ENCODE assay signal across 39 mouse cellular contexts in the genomic region with DNA sequence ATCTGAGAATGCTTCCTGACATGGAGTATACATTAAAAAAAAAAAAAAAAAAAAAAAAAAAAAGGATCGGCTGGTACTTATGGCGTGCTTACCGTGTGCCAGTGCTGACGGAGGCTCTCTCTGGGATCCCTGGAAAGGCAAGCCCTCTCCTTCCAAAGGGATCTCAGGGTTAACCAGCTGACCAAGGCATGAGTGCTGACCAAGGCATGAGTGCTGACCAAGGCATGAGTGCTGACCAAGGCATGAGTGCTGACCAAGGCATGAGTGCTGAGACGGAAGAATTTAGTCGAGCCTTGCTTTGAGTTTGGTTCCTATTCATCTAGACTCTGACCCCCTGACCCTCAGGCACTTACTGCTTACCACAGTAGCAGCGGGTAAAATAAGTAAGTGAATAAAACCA. TPM values are rescaled to one million over a fixed set of nuclear protein-coding genes. Genes with fewer than 3 reads are reported as not detected.
"Had no signal": no experiment of that assay in that cellular context is flagged by ENCODE, and none has a peak within 500 bp of the region (broad histone marks: within the 10 kb centered on the region; RNA-seq: fewer than 3 reads in every experiment).

No protein-coding gene starts in this region.

- H3K9me3 ChIP-seq: heart, embryonic 13.5 days; heart, embryonic 15.5 days; hindbrain, embryonic 13.5 days; hindbrain, embryonic 15.5 days; limb, embryonic 10.5 days; limb, embryonic 12.5 days; liver, embryonic 13.5 days had no signal

- H3K4me3 ChIP-seq: liver, embryonic 13.5 days had no signal

- H3K27me3 ChIP-seq: heart, embryonic 15.5 days; hindbrain, embryonic 15.5 days had no signal

- DNase-seq: gastrocnemius, adult 2 months; gastrocnemius, postnatal 10 days; gastrocnemius, postnatal 25 days; heart, adult 11 months; heart, adult 2 months; heart, postnatal 14 days; heart, postnatal 36 days; kidney, adult 18-20 months; kidney, adult 9 months; kidney, postnatal 10 days; kidney, postnatal 25 days; layer of hippocampus, adult 9-11 months; layer of hippocampus, postnatal 36 days; liver; liver, embryonic 13.5 days had no signal

- H3K9ac ChIP-seq: limb, embryonic 12.5 days; liver, embryonic 13.5 days had no signal

- H3K36me3 ChIP-seq: heart, embryonic 13.5 days; heart, embryonic 15.5 days; hindbrain, embryonic 13.5 days; hindbrain, embryonic 15.5 days; limb, embryonic 10.5 days; limb, embryonic 12.5 days; liver, embryonic 13.5 days had no signal

- H3K27ac ChIP-seq: hindbrain, embryonic 13.5 days; limb, embryonic 10.5 days; limb, embryonic 12.5 days; liver, embryonic 13.5 days had no signal

RNA-seq across cellular contexts. Expression of gene Atp6v1e2, which starts 9.0 kb away (rescaled TPM):
- total RNA-seq: gastrocnemius, adult 2 months; gastrocnemius, postnatal 10 days; gastrocnemius, postnatal 25 days; gastrocnemius, postnatal 4 days; heart, adult 2 months; heart, postnatal 14 days; heart, postnatal 36 days; hematopoietic stem cell, adult 5-6 weeks; hindbrain, postnatal 0 days; layer of hippocampus, adult 18-20 months; layer of hippocampus, adult 8-10 months; layer of hippocampus, postnatal 36 days; left cerebral cortex, adult 2 months; left cerebral cortex, postnatal 14 days; left cerebral cortex, postnatal 36 days had no signal
- polyA plus RNA-seq: heart, adult 2 months; heart, embryonic 11.5 days; heart, embryonic 13.5 days; heart, postnatal 0 days; hindbrain, embryonic 11.5 days; hindbrain, embryonic 13.5 days; intestine, embryonic 14.5 days; large intestine, adult 2 months; limb, embryonic 10.5 days; limb, embryonic 12.5 days; limb, embryonic 14.5 days; liver, embryonic 11.5 days; liver, embryonic 13.5 days had no signal

RNA-seq across cellular contexts. Expression of gene Tmem247, which starts 21.5 kb away (rescaled TPM):
- total RNA-seq: gastrocnemius, adult 2 months; gastrocnemius, postnatal 10 days; gastrocnemius, postnatal 25 days; gastrocnemius, postnatal 4 days; heart, adult 2 months; heart, postnatal 14 days; heart, postnatal 36 days; hematopoietic stem cell, adult 5-6 weeks; hindbrain, postnatal 0 days; layer of hippocampus, adult 18-20 months; layer of hippocampus, adult 8-10 months; layer of hippocampus, postnatal 14 days; layer of hippocampus, postnatal 36 days; left cerebral cortex, adult 2 months; left cerebral cortex, postnatal 14 days; left cerebral cortex, postnatal 36 days had no signal
- polyA plus RNA-seq: frontal cortex, adult 2 months; heart, adult 2 months; heart, embryonic 11.5 days; heart, embryonic 13.5 days; heart, embryonic 15.5 days; heart, postnatal 0 days; hindbrain, embryonic 11.5 days; hindbrain, embryonic 13.5 days; hindbrain, embryonic 15.5 days; hindbrain, postnatal 0 days; intestine, embryonic 14.5 days; intestine, embryonic 16.5 days; large intestine, adult 2 months; limb, embryonic 10.5 days; limb, embryonic 12.5 days; limb, embryonic 14.5 days; liver, embryonic 11.5 days; liver, embryonic 13.5 days had no signal
